Comparison of ENCODE assay signal across 25 mouse cellular contexts in genomic region chr11:44562389-44563135, GRCm38 (mm10). TPM values are rescaled to one million over a fixed set of nuclear protein-coding genes. Genes with fewer than 3 reads are reported as not detected.
DNase-seq lines count a peak whose midpoint lies in the region; ATAC-seq lines count a peak whose summit lies in the region.
"Had no signal": no experiment of that assay in that cellular context is flagged by ENCODE, and none has a peak within 500 bp of the region (broad histone marks: within the 10 kb centered on the region; RNA-seq: fewer than 3 reads in every experiment).

No protein-coding gene starts in this region.

- H3K9ac ChIP-seq in heart, embryonic 11.5 days (ENCODE audit: low read depth, low read length): no peak overlapping the region
- no peak overlapping the region for H3K9ac ChIP-seq in limb, embryonic 13.5 days
- H3K9ac ChIP-seq: embryonic facial prominence, embryonic 15.5 days; forebrain, embryonic 15.5 days; heart, embryonic 15.5 days; hindbrain, embryonic 15.5 days; liver, embryonic 13.5 days; neural tube, embryonic 12.5 days; stomach, embryonic 15.5 days had no signal

- no peak overlapping the region for H3K4me2 ChIP-seq in heart, embryonic 11.5 days
- no peak overlapping the region for H3K4me2 ChIP-seq in limb, embryonic 13.5 days (replicated peaks)
- H3K4me2 ChIP-seq: embryonic facial prominence, embryonic 15.5 days; forebrain, embryonic 15.5 days; heart, embryonic 15.5 days; hindbrain, embryonic 15.5 days; liver, embryonic 13.5 days; neural tube, embryonic 12.5 days; stomach, embryonic 15.5 days had no signal

- DNase-seq in heart, adult 11 months: peak; percentile 87
- DNase-seq in limb, embryonic 10.5 days (ENCODE audit: low spot score): no peak
- DNase-seq in right cerebral cortex, postnatal 25 days: peak; percentile 40
- DNase-seq in right cerebral cortex, postnatal 10 days (ENCODE audit: low spot score in 2 of 2): no peak
- DNase-seq in spleen, adult 18-20 months: no peak
- DNase-seq: adrenal gland, postnatal 36 days; cerebellum, adult 11 months; cerebellum, adult 9-11 months; gastrocnemius, postnatal 36 days; kidney, postnatal 25 days; liver, embryonic 13.5 days; lung, postnatal 4 days; midbrain, embryonic 14.5 days; thymus, adult 2 months; thymus, postnatal 4 days had no signal

- H3K27ac ChIP-seq in heart, embryonic 11.5 days (ENCODE audit: low read depth, low read length): no peak overlapping the region
- H3K27ac ChIP-seq in limb, embryonic 13.5 days: 0 out of 2 replicates have a peak overlapping the region, but pooled peaks have one; percentile 12
- no peak overlapping the region for H3K27ac ChIP-seq in limb, embryonic 10.5 days
- H3K27ac ChIP-seq: forebrain, embryonic 15.5 days; heart, embryonic 15.5 days; hindbrain, embryonic 15.5 days; liver, embryonic 13.5 days; neural tube, embryonic 12.5 days; stomach, embryonic 15.5 days had no signal

- no peaks in the 10 kb centered on the region for H3K4me1 ChIP-seq in heart, embryonic 11.5 days (ENCODE audit: control insufficient read depth, insufficient read depth, low read length)
- H3K4me1 ChIP-seq in limb, embryonic 13.5 days: 0 out of 2 replicates have a peak, but pooled peaks cover 2% of the 10 kb centered on the region
- H3K4me1 ChIP-seq in limb, embryonic 10.5 days: no peaks in the 10 kb centered on the region
- H3K4me1 ChIP-seq: embryonic facial prominence, embryonic 15.5 days; forebrain, embryonic 15.5 days; hindbrain, embryonic 15.5 days; liver, embryonic 13.5 days; neural tube, embryonic 12.5 days; stomach, embryonic 15.5 days had no signal

- peaks cover 44% of the 10 kb centered on the region for H3K36me3 ChIP-seq in heart, embryonic 11.5 days (ENCODE audit: control insufficient read depth, insufficient read depth, low read length)
- peaks cover 94% of the 10 kb centered on the region for H3K36me3 ChIP-seq in limb, embryonic 13.5 days
- H3K36me3 ChIP-seq in limb, embryonic 10.5 days: peaks cover 100% of the 10 kb centered on the region

- no peak overlapping the region for H3K4me3 ChIP-seq in heart, embryonic 11.5 days (ENCODE audit: low read depth, low read length)
- H3K4me3 ChIP-seq in limb, embryonic 13.5 days: no peak overlapping the region
- H3K4me3 ChIP-seq in limb, embryonic 10.5 days: no peak overlapping the region
- H3K4me3 ChIP-seq: embryonic facial prominence, embryonic 15.5 days; forebrain, embryonic 15.5 days; heart, embryonic 15.5 days; hindbrain, embryonic 15.5 days; liver, embryonic 13.5 days; neural tube, embryonic 12.5 days; stomach, embryonic 15.5 days had no signal

- no peaks in the 10 kb centered on the region for H3K27me3 ChIP-seq in heart, embryonic 11.5 days (ENCODE audit: control insufficient read depth, insufficient read depth, low read length)
- H3K27me3 ChIP-seq in limb, embryonic 13.5 days: no peaks in the 10 kb centered on the region
- no peaks in the 10 kb centered on the region for H3K27me3 ChIP-seq in limb, embryonic 10.5 days (ENCODE audit: low read depth, poor library complexity, severe bottlenecking)
- H3K27me3 ChIP-seq: embryonic facial prominence, embryonic 15.5 days; forebrain, embryonic 15.5 days; heart, embryonic 15.5 days; hindbrain, embryonic 15.5 days; liver, embryonic 13.5 days; neural tube, embryonic 12.5 days; stomach, embryonic 15.5 days had no signal

- WGBS in heart, embryonic 11.5 days (ENCODE audit: insufficient replicate concordance): 87% methylated on average over 11 of the region's 12 CpGs
- 82% methylated on average over 11 of the region's 12 CpGs for WGBS in limb, embryonic 13.5 days
- WGBS in limb, embryonic 10.5 days: 91% methylated on average over 11 of the region's 12 CpGs

- no peaks in the 10 kb centered on the region for H3K9me3 ChIP-seq in heart, embryonic 11.5 days (replicated peaks; ENCODE audit: control insufficient read depth, low read length)
- H3K9me3 ChIP-seq in limb, embryonic 13.5 days: no peaks in the 10 kb centered on the region
- no peaks in the 10 kb centered on the region for H3K9me3 ChIP-seq in limb, embryonic 10.5 days (replicated peaks)
- H3K9me3 ChIP-seq: embryonic facial prominence, embryonic 15.5 days; forebrain, embryonic 15.5 days; heart, embryonic 15.5 days; hindbrain, embryonic 15.5 days; liver, embryonic 13.5 days; neural tube, embryonic 12.5 days; stomach, embryonic 15.5 days had no signal

- no peak for ATAC-seq in heart, embryonic 11.5 days (replicated peaks; ENCODE audit: insufficient number of reproducible peaks, low FRiP score, low TSS enrichment)
- ATAC-seq in limb, embryonic 13.5 days (ENCODE audit: low FRiP score, low read depth): no peak
- ATAC-seq: CD4-positive, CD25-positive, alpha-beta regulatory T cell, adult 4 months; forebrain, embryonic 15.5 days; intestine, embryonic 16.5 days had no signal

RNA-seq across cellular contexts. Expression of gene Rnf145, which starts 43.8 kb away (rescaled TPM):
- 60.4 and 64.4 TPM in 2 replicates for polyA plus RNA-seq in heart, embryonic 11.5 days (2014; fragmentation: Nextera tagmentation; extraction: Ambion mirVana)
- polyA plus RNA-seq in limb, embryonic 13.5 days (2015; fragmentation: Nextera tagmentation; extraction: Ambion mirVana): 73.2 and 78.6 TPM in 2 replicates
- polyA plus RNA-seq in limb, embryonic 10.5 days (2016; fragmentation: Nextera tagmentation; extraction: Ambion mirVana): 76.7 and 89.2 TPM in 2 replicates

RNA-seq across cellular contexts. Expression of gene Ebf1, which starts 54.6 kb away (rescaled TPM):
- polyA plus RNA-seq in heart, embryonic 11.5 days (2014; fragmentation: Nextera tagmentation; extraction: Ambion mirVana): 14.5 and 16.1 TPM in 2 replicates
- 103 and 126 TPM in 2 replicates for polyA plus RNA-seq in limb, embryonic 13.5 days (2015; fragmentation: Nextera tagmentation; extraction: Ambion mirVana)
- 7.4 and 23.8 TPM in 2 replicates for polyA plus RNA-seq in limb, embryonic 10.5 days (2016; fragmentation: Nextera tagmentation; extraction: Ambion mirVana)

Comparison
In these comparisons a context has a peak if more than half of its experiments do, and no peak if none do; other contexts are left out.
1. DNase-seq: peak in heart, adult 11 months (single experiment) and right cerebral cortex, postnatal 25 days (single experiment); none in limb, embryonic 10.5 days (single experiment), right cerebral cortex, postnatal 10 days (0 of 2) and spleen, adult 18-20 months (0 of 2).